Mouse (Mus musculus) midbrain, postnatal 0 days (tissue): ENCODE measurements around the gene Defb47. TPM values are rescaled to one million over a fixed set of nuclear protein-coding genes. Genes with fewer than 3 reads are reported as not detected.

ENCODE experiments used
- ATAC-seq: fragments of 200-750 bp; cut with Nextera tagmentation; 2 replicates; pipeline ENCODE4 v1.8.0; 2017; ENCODE audit warnings: moderate number of reproducible peaks, mild to moderate bottlenecking, moderate TSS enrichment, moderate library complexity; ENCODE audit not compliant: low FRiP score
- DNase-seq: peaks from one replicate; pipeline ENCODE4 v3.0.0-alpha.2; 2015; ENCODE audit warnings: low spot score
- H3K27ac ChIP-seq: fragments of 300-500 bp; sonication (generic); 2 replicates; pipeline ENCODE4 v1.5.1; 2014; ENCODE audit warnings: low read depth, mild to moderate bottlenecking, low read length, mixed read lengths
- H3K27me3 ChIP-seq: fragments of 300-500 bp; sonication (generic); 2 replicates; pipeline ENCODE4 v1.6.1; 2014; ENCODE audit warnings: low read length, control low read depth, mixed read lengths; ENCODE audit not compliant: insufficient read depth
- H3K36me3 ChIP-seq: fragments of 300-500 bp; sonication (generic); 2 replicates; pipeline ENCODE4 v1.6.1; 2014; ENCODE audit warnings: low read length, control low read depth, mixed read lengths; ENCODE audit not compliant: insufficient read depth
- H3K4me1 ChIP-seq: fragments of 300-500 bp; sonication (generic); 2 replicates; pipeline ENCODE4 v1.6.1; 2014; ENCODE audit warnings: mild to moderate bottlenecking, control low read depth, antibody characterized with exemption, low read length, mixed read lengths; ENCODE audit not compliant: insufficient read depth
- H3K4me2 ChIP-seq: fragments of 300-500 bp; sonication (generic); 2 replicates; pipeline ENCODE4 v1.6.1; 2014; ENCODE audit warnings: low read depth, mild to moderate bottlenecking, low read length, mixed read lengths; ENCODE audit not compliant: poor library complexity, severe bottlenecking
- H3K4me3 ChIP-seq: fragments of 300-500 bp; sonication (generic); 2 replicates; pipeline ENCODE4 v1.5.1; 2014; ENCODE audit warnings: low read depth, mild to moderate bottlenecking, low read length, moderate library complexity
- H3K9ac ChIP-seq: fragments of 300-500 bp; sonication (generic); replicated peaks from 2 replicates; pipeline ENCODE4 v1.6.1; 2014; ENCODE audit warnings: mild to moderate bottlenecking, low read length, moderate library complexity, mixed read lengths; ENCODE audit not compliant: poor library complexity, severe bottlenecking
- H3K9me3 ChIP-seq: fragments of 300-500 bp; sonication (generic); 2 replicates; pipeline ENCODE4 v1.6.1; 2016; ENCODE audit warnings: low read length, control low read depth
- CTCF ChIP-seq: IDR thresholded peaks from 2 replicates; pipeline ENCODE4 v1.5.1; 2016; ENCODE audit warnings: antibody characterized with exemption, mild to moderate bottlenecking
- WGBS: fragments of 180-500 bp; shearing (Covaris S2); extraction: QIAGEN DNeasy Blood & Tissue Kit; methylation state at CpG from one replicate; pipeline ENCODE4 v1.1.7; 2014; 5-methylcytosine and 5-hydroxymethylcytosine counted together
- polyA plus RNA-seq: library from polyadenylated mRNA; unstranded; fragments of >200 nt; fragmentation: Nextera tagmentation; extraction: Ambion mirVana; gene quantifications from 2 replicates; pipeline ENCODE4 v1.2.1, GENCODE M21; 2015
- total RNA-seq: library from RNA; depleted of rRNA; stranded (reverse); fragments of >200 nt; gene quantifications from 2 replicates; pipeline ENCODE4 v1.2.3, GENCODE M21; 2014; rRNA removed

The Defb47 gene
- not detected in 2 replicates for total RNA-seq
- polyA plus RNA-seq = not detected in 2 replicates

DNA sequence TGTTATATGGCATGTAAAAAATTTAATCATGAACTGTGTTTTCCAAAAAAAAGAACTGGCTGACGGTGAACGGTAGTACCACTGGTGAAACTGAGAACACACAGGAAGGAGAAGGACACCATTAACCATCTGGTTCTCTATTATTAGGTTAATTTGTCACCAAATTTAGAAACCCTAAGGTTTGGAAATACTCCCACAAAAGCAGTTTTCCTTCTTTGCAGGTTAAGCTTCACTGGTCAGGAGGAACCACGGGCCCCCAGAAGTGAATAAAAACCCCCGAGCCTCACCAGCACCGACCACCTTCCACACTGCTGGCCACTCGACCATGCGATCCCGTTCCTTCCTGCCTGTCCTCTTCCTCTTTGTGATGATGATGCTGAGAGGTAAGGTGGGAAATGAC is at the start of gene Defb47:
TSS of gene Defb47 (plus strand) at position 301 of the 400 bp plus-strand sequence.
- no peaks in the 10 kb centered on the region for H3K9me3 ChIP-seq
- H3K9ac ChIP-seq = no peak within 1 kb of the TSS
- ATAC-seq = no peak
- H3K36me3 ChIP-seq = no peaks in the 10 kb centered on the region
- DNase-seq = no peak
- no peak within 1 kb of the TSS for H3K4me2 ChIP-seq
- no peak within 1 kb of the TSS for H3K27ac ChIP-seq
- no peaks in the 10 kb centered on the region for H3K27me3 ChIP-seq
- H3K4me3 ChIP-seq = no peak within 1 kb of the TSS
- WGBS = 82% methylated on average over 8 of the region's 8 CpGs
- TF ChIP-seq CTCF = no peak
- no peaks in the 10 kb centered on the region for H3K4me1 ChIP-seq

DNA sequence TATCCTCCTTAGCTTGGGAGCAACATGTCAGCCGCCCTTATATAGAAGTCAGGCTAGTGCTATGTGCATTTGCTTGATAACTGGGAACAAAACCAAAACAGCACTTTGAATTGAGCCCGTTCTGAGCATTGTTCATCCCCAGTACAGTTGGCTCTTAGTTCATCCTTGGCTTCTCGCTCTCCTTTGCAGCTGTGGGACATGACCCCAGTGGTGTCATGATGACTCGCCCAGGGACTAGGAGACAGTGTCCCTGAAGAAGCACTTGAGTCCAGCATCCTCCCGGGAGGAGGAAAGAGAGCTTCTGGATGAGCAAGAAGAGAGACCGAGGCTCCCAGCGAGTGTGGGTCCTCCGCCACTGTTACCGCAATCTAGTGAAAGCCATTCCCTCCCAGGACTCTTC is 41.8 kb upstream of the Defb47 start:
- no peak for TF ChIP-seq CTCF
- H3K36me3 ChIP-seq = peaks cover 35% of the 10 kb centered on the region

DNA sequence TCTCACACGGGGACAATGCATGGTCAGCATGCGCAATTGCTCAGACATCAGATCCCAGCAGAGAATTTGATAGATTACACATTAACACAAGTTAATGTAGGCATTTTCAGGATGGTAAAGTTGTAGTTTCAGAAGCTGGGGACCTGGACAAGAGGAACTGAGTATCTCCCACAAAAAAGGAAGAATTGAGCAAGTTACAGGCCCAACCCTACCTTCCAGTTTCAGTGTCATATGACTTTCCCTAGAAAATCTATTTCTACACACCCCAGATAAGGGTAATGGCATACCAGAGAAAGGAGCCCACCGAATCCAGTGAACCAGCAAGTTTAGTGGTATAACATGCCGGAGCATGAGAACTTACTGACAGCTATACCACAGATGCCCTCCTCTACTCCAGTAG is 34.2 kb upstream of the Defb47 start:
- DNase-seq (no peak), ATAC-seq (no peak)
- Histone ChIP-seq H3K27ac (no peak overlapping the region), H3K27me3 (no peaks in the 10 kb centered on the region), H3K4me2 (no peak overlapping the region), H3K9ac (no peak overlapping the region), H3K4me3 (no peak overlapping the region), H3K9me3 (no peaks in the 10 kb centered on the region), H3K4me1 (no peaks in the 10 kb centered on the region), H3K36me3 (peaks cover 3% of the 10 kb centered on the region; the same call in 1 of the 2 replicates)
- TF ChIP-seq CTCF = no peak
- WGBS = 87% methylated on average over 4 of the region's 4 CpGs

More for the DNA sequence above, 41.8 kb upstream of the Defb47 start:
- WGBS = 94% methylated on average over 9 of the region's 9 CpGs
- DNase-seq (no peak), ATAC-seq (no peak)
- Histone ChIP-seq H3K4me2 (no peak overlapping the region), H3K4me3 (no peak overlapping the region), H3K4me1 (no peaks in the 10 kb centered on the region), H3K9me3 (no peaks in the 10 kb centered on the region), H3K27ac (no peak overlapping the region), H3K27me3 (no peaks in the 10 kb centered on the region), H3K9ac (no peak overlapping the region)

DNA sequence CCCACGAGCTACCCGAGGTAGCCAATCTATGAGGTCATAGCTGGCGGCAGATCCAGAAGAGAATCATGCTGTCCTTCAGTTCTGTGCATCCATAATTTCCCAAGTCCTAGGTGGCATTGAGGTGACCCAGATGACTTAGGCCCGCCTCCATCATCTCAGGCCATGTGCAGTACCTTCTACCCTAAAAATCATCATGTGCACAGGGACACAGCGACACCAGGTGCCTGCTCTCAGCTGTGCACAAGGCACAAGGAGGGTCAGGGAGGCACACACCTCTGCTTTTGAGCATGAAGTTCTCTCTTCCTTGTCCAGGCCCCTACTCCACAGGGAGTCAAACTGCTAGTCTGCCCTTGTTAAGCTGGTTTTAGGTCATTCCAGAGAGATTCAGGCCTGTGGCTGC is 32.5 kb upstream of the Defb47 start:
- 85% methylated on average over 5 of the region's 5 CpGs for WGBS
- H3K9ac ChIP-seq = no peak overlapping the region
- no peaks in the 10 kb centered on the region for H3K4me1 ChIP-seq
- no peaks in the 10 kb centered on the region for H3K27me3 ChIP-seq
- no peaks in the 10 kb centered on the region for H3K9me3 ChIP-seq
- no peak overlapping the region for H3K4me3 ChIP-seq
- peak; percentile 27; the same call in 1 of the 2 replicates for ATAC-seq
- DNase-seq = no peak
- no peak overlapping the region for H3K27ac ChIP-seq
- H3K36me3 ChIP-seq = peaks cover 3% of the 10 kb centered on the region; the same call in 1 of the 2 replicates
- peak; percentile 45; the same call in 1 of the 2 replicates for TF ChIP-seq CTCF
- peak overlapping the region; percentile 39; the same call in 1 of the 2 replicates for H3K4me2 ChIP-seq

DNA sequence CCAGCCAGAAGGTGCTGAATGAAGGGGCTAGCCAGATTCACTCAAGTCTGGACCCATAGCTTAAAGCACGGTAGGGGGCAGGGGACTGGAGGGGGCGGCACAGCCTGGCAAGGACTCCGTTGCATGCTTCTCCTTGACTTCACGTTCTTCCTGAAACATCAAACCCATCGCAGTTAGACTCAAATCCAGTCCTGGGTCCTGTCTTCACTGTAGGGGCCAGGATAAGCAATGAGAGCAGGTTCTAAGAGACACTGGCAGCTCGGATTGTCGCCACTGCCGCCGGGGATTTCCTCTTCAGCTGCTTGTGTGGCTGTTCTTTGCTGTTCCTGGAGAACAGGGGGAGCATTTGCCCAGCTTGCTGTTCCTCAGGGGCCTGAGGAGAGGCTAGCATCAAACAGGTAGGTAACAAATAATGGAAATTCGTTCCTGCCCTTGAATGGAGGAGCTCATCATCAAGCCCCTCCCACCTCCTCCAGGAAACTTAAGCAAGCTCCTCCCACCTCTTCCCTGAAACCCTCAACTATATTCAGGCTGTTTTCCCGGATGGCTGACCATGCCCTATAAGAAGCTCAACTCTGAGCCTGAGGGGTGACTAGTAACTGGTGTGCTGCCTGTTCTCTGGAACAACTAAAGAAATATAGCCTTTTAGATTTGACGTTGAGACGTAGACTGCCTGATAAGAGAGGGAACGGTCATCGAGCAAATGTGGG is 31.9 kb upstream of the Defb47 start:
- H3K4me2 ChIP-seq = peak overlapping the region; percentile 39
- peak overlapping the region; percentile 6; the same call in 1 of the 2 replicates for H3K4me3 ChIP-seq
- no peaks in the 10 kb centered on the region for H3K27me3 ChIP-seq
- no peak overlapping the region for H3K27ac ChIP-seq
- no peak overlapping the region for H3K9ac ChIP-seq
- 19% methylated on average over 15 of the region's 15 CpGs for WGBS
- TF ChIP-seq CTCF = no peak
- DNase-seq (peak; percentile 13), ATAC-seq (no peak)
- no peaks in the 10 kb centered on the region for H3K4me1 ChIP-seq
- H3K9me3 ChIP-seq = no peaks in the 10 kb centered on the region
- H3K36me3 ChIP-seq = peaks cover 3% of the 10 kb centered on the region; the same call in 1 of the 2 replicates

DNA sequence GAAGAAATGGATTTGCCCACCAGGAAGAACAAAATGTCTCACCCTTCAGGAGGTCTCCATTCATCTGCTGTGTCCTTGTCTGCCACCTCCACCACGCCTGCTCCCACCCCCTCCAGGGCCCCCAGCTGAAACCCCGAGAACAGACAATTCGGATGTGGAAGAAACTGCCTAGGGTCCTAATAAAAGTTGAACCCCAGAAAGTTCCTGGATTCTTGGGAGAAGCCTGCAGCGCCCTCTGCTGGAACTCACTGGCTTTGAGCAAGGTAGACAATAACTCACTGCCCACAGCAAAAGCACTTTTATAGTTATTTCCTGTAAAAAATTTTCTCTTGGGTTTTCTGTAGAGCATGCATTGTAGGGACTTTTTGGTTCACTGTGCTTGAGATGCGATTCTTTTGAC is 22.8 kb upstream of the Defb47 start:
- no peak overlapping the region for H3K4me3 ChIP-seq

More for the DNA sequence above, 22.8 kb upstream of the Defb47 start:
- no peak overlapping the region for H3K4me2 ChIP-seq
- no peaks in the 10 kb centered on the region for H3K27me3 ChIP-seq
- H3K36me3 ChIP-seq = no peaks in the 10 kb centered on the region
- 10% methylated on average over 5 of the region's 5 CpGs for WGBS
- peak; percentile 69 for TF ChIP-seq CTCF
- H3K4me1 ChIP-seq = no peaks in the 10 kb centered on the region
- no peak overlapping the region for H3K27ac ChIP-seq
- no peak overlapping the region for H3K9ac ChIP-seq
- DNase-seq (peak; percentile 67), ATAC-seq (no peak)
- H3K9me3 ChIP-seq = no peaks in the 10 kb centered on the region
